ENCODE assay signal across 8 mouse cellular contexts in genomic region chr14:79486617-79486992, GRCm38 (mm10). TPM values are rescaled to one million over a fixed set of nuclear protein-coding genes. Genes with fewer than 3 reads are reported as not detected.
DNase-seq lines count a peak whose midpoint lies in the region; ATAC-seq and TF ChIP-seq lines count a peak whose summit lies in the region.

No protein-coding gene starts in this region.

- TF ChIP-seq EP300 in lung, postnatal 0 days (IDR thresholded peaks at IDR 0.05), result no peak

- WGBS in lung, postnatal 0 days, result 27% methylated on average over 8 of the region's 8 CpGs
- WGBS in lung, adult 2 months, result 34% methylated on average over 8 of the region's 8 CpGs
- 21% methylated on average over 8 of the region's 8 CpGs for WGBS in intestine, embryonic 16.5 days
- WGBS in neural tube, embryonic 12.5 days, result 30% methylated on average over 8 of the region's 8 CpGs

- peak overlapping the region; percentile 30; the same call in 1 of the 2 replicates for H3K9ac ChIP-seq in lung, postnatal 0 days (replicated peaks; ENCODE audit: low read depth)
- H3K9ac ChIP-seq in intestine, embryonic 16.5 days (ENCODE audit: low read depth, low read length), result peak overlapping the region; percentile 54
- H3K9ac ChIP-seq in neural tube, embryonic 12.5 days, result no peak overlapping the region

- peaks cover 36% of the 10 kb centered on the region for H3K4me1 ChIP-seq in lung, postnatal 0 days (ENCODE audit: insufficient read depth, low read depth, low read length)
- peaks cover 28% of the 10 kb centered on the region for H3K4me1 ChIP-seq in lung, adult 2 months (ENCODE audit: control insufficient read depth, insufficient read depth, low read length)
- peaks cover 44% of the 10 kb centered on the region for H3K4me1 ChIP-seq in intestine, embryonic 16.5 days (ENCODE audit: control insufficient read depth, insufficient read depth, low read length)
- peaks cover 21% of the 10 kb centered on the region for H3K4me1 ChIP-seq in neural tube, embryonic 12.5 days

- no peak for ATAC-seq in lung, postnatal 0 days
- ATAC-seq in erythroid progenitor cell, adult 5-6 weeks (replicated peaks; ENCODE audit: low FRiP score, poor library complexity, severe bottlenecking), result peak; percentile 4; the same call in 1 of the 2 replicates
- ATAC-seq in intestine, embryonic 16.5 days, result no peak
- ATAC-seq in neural tube, embryonic 12.5 days (ENCODE audit: low FRiP score, low read depth), result no peak

- TF ChIP-seq POLR2A in lung, adult 2 months (IDR thresholded peaks at IDR 0.05; ENCODE audit: borderline replicate concordance, extremely low read depth, low read depth, low read length), result no peak

- H3K9me3 ChIP-seq in lung, postnatal 0 days (ENCODE audit: low read length), result no peaks in the 10 kb centered on the region
- no peaks in the 10 kb centered on the region for H3K9me3 ChIP-seq in intestine, embryonic 16.5 days (ENCODE audit: control insufficient read depth, low read length)
- H3K9me3 ChIP-seq in neural tube, embryonic 12.5 days, result no peaks in the 10 kb centered on the region

- H3K4me3 ChIP-seq in lung, postnatal 0 days (ENCODE audit: low read depth, low read length), result no peak overlapping the region
- H3K4me3 ChIP-seq in lung, adult 2 months (replicated peaks; ENCODE audit: extremely low read depth, low read depth, low read length), result no peak overlapping the region
- H3K4me3 ChIP-seq in intestine, embryonic 16.5 days (ENCODE audit: low read length), result peak overlapping the region; percentile 42
- H3K4me3 ChIP-seq in neural tube, embryonic 12.5 days, result no peak overlapping the region

- no peak for TF ChIP-seq CTCF in lung, postnatal 0 days (IDR thresholded peaks at IDR 0.05)
- no peak for TF ChIP-seq CTCF in lung, adult 2 months (IDR thresholded peaks at IDR 0.05; ENCODE audit: insufficient read depth, low read length)

- peak overlapping the region; percentile 70 for H3K27ac ChIP-seq in lung, postnatal 0 days (ENCODE audit: low read length)
- H3K27ac ChIP-seq in intestine, embryonic 16.5 days (ENCODE audit: low read length), result peak overlapping the region; percentile 82
- no peak overlapping the region for H3K27ac ChIP-seq in neural tube, embryonic 12.5 days

- no peaks in the 10 kb centered on the region for H3K36me3 ChIP-seq in lung, postnatal 0 days (ENCODE audit: insufficient read depth, low read length)
- H3K36me3 ChIP-seq in intestine, embryonic 16.5 days (ENCODE audit: control insufficient read depth, insufficient read depth, low read length), result no peaks in the 10 kb centered on the region
- no peaks in the 10 kb centered on the region for H3K36me3 ChIP-seq in neural tube, embryonic 12.5 days

- no peaks in the 10 kb centered on the region for H3K27me3 ChIP-seq in lung, postnatal 0 days (replicated peaks; ENCODE audit: insufficient read depth, low read length)
- H3K27me3 ChIP-seq in intestine, embryonic 16.5 days (replicated peaks; ENCODE audit: control insufficient read depth, insufficient read depth, low read length), result no peaks in the 10 kb centered on the region
- 0 out of 2 replicates have a peak, but pooled peaks cover 3% of the 10 kb centered on the region for H3K27me3 ChIP-seq in neural tube, embryonic 12.5 days (replicated peaks)

- H3K4me2 ChIP-seq in lung, postnatal 0 days (replicated peaks; ENCODE audit: low read depth, low read length), result peak overlapping the region; percentile 43
- H3K4me2 ChIP-seq in intestine, embryonic 16.5 days (ENCODE audit: low read depth, low read length), result peak overlapping the region; percentile 64
- H3K4me2 ChIP-seq in neural tube, embryonic 12.5 days (replicated peaks), result peak overlapping the region; percentile 50

- DNase-seq in lung, postnatal 0 days (ENCODE audit: low spot score), result no peak
- DNase-seq in lung, adult 2 months, result no peak
- no peak for DNase-seq in layer of hippocampus, postnatal 36 days
- no peak for DNase-seq in adrenal gland, postnatal 36 days
- DNase-seq in adrenal gland, postnatal 4 days (ENCODE audit: low spot score in 2 of 2), result no peak

RNA-seq across cellular contexts. Expression of gene Wbp4, which starts 5.3 kb away (rescaled TPM):
- polyA plus RNA-seq in lung, postnatal 0 days (2015; fragmentation: Nextera tagmentation; extraction: Ambion mirVana), result 35.8 and 37.6 TPM in 2 replicates
- 6.5 and 6.6 TPM in 2 replicates for polyA plus RNA-seq in lung, adult 2 months (2012; rRNA removed)
- 25.6 and 27.7 TPM in 2 replicates for total RNA-seq in erythroid progenitor cell, adult 5-6 weeks (2015; ENCODE audit: low replicate concordance)
- 40.6 and 64.4 TPM in 2 replicates for total RNA-seq in erythroid progenitor cell, adult 5-6 weeks (2017; ENCODE audit: low replicate concordance)
- polyA plus RNA-seq in intestine, embryonic 16.5 days (2015; fragmentation: Nextera tagmentation; extraction: Ambion mirVana), result 26.9 and 31.3 TPM in 2 replicates
- polyA plus RNA-seq in neural tube, embryonic 12.5 days (2016; fragmentation: Nextera tagmentation; extraction: Ambion mirVana), result 49.4 and 53.3 TPM in 2 replicates
- 10 to 100 TPM; 55.4 to 56.7 TPM for total RNA-seq in layer of hippocampus, postnatal 36 days (2021)
- total RNA-seq in adrenal gland, postnatal 36 days (2021), result 10 to 100 TPM; 39.7 to 42.7 TPM
- total RNA-seq in adrenal gland, postnatal 4 days (2021), result 10 to 100 TPM; 44.8 to 46.7 TPM

RNA-seq across cellular contexts. Expression of gene Elf1, which starts 5.6 kb away (rescaled TPM):
- polyA plus RNA-seq in lung, postnatal 0 days (2015; fragmentation: Nextera tagmentation; extraction: Ambion mirVana), result 21.0 and 25.7 TPM in 2 replicates
- polyA plus RNA-seq in lung, adult 2 months (2012; rRNA removed), result 16.9 and 20.9 TPM in 2 replicates
- 38.9 and 39.8 TPM in 2 replicates for total RNA-seq in erythroid progenitor cell, adult 5-6 weeks (2015; ENCODE audit: low replicate concordance)
- 81.2 and 83.4 TPM in 2 replicates for total RNA-seq in erythroid progenitor cell, adult 5-6 weeks (2017; ENCODE audit: low replicate concordance)
- 21.9 and 22.2 TPM in 2 replicates for polyA plus RNA-seq in intestine, embryonic 16.5 days (2015; fragmentation: Nextera tagmentation; extraction: Ambion mirVana)
- polyA plus RNA-seq in neural tube, embryonic 12.5 days (2016; fragmentation: Nextera tagmentation; extraction: Ambion mirVana), result 8.0 TPM in 2 replicates
- total RNA-seq in layer of hippocampus, postnatal 36 days (2021), result 1 to 10 TPM; 5.0 to 5.2 TPM
- total RNA-seq in adrenal gland, postnatal 36 days (2021), result 10 to 100 TPM; 22.1 to 26.0 TPM
- total RNA-seq in adrenal gland, postnatal 4 days (2021), result 10 to 100 TPM; 27.4 to 28.8 TPM

RNA-seq across cellular contexts. Expression of gene Kbtbd6, which starts 35.0 kb away (rescaled TPM):
- polyA plus RNA-seq in lung, postnatal 0 days (2015; fragmentation: Nextera tagmentation; extraction: Ambion mirVana), result 0.36 TPM in 2 replicates
- 0.06 and 0.17 TPM in 2 replicates for polyA plus RNA-seq in lung, adult 2 months (2012; rRNA removed)
- 21.3 and 29.3 TPM in 2 replicates for total RNA-seq in erythroid progenitor cell, adult 5-6 weeks (2015; ENCODE audit: low replicate concordance)
- 13.2 and 27.5 TPM in 2 replicates for total RNA-seq in erythroid progenitor cell, adult 5-6 weeks (2017; ENCODE audit: low replicate concordance)
- 1.5 and 1.8 TPM in 2 replicates for polyA plus RNA-seq in intestine, embryonic 16.5 days (2015; fragmentation: Nextera tagmentation; extraction: Ambion mirVana)
- polyA plus RNA-seq in neural tube, embryonic 12.5 days (2016; fragmentation: Nextera tagmentation; extraction: Ambion mirVana), result 2.9 and 4.2 TPM in 2 replicates
- total RNA-seq in layer of hippocampus, postnatal 36 days (2021), result 1 to 10 TPM in 1 of 2 experiments, under 1 TPM in 1; 0.81 to 1.3 TPM
- under 1 TPM; 0.13 TPM for total RNA-seq in adrenal gland, postnatal 36 days (2021)
- total RNA-seq in adrenal gland, postnatal 4 days (2021), result 1 to 10 TPM; 1.0 to 1.1 TPM

Comparison
In these comparisons a context has a peak if more than half of its experiments do, and no peak if none do; other contexts are left out.
1. RNA of gene Kbtbd6, which starts 35.0 kb away (total RNA-seq): 13.2 to 29.3 TPM in erythroid progenitor cell, adult 5-6 weeks; 0.81 to 1.3 TPM in layer of hippocampus, postnatal 36 days, 1.0 to 1.1 TPM in adrenal gland, postnatal 4 days and 0.13 TPM in adrenal gland, postnatal 36 days; every median in the first group is over 4 times any median in the second.
2. Peak in every context shown above with its lines, with median percentiles within 50 percentile points of each other: H3K4me2 ChIP-seq.